ENCODE assay signal across 12 mouse cellular contexts in the genomic region with DNA sequence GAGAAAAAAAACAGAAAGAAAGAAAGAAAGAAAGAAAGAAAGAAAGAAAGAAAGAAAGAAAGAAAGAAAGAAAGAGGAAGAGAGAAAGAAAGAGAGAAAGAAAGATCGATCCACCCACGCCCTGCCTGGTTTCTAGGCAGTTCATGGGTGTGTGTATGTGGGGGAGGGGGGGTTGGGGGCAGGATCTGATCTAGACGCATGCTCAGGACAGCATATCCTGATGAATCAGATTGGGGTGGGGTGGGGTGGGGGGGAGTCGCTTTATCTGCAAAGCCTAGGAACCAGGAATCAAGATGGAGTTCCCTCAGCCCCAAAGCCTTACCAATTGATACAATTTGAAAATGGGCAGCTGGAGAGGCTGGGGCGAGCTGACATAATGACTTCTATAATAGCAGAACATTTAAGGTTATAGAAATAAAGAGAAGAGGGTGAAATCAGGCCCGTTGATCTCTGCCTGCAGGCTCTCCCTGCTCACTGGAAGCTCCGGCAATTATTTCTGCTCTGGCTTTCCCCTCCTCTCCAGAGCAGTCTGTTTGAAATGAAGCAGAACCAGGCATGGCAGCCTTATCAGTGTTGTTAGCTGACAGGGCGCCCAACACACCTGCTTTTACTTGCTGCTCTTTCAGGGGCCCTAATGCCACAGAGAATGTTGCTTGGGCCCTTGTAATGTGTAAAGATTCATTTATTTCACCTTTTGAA.
DNase-seq lines count a peak whose midpoint lies in the region; ATAC-seq lines count a peak whose summit lies in the region.
"Had no signal": no experiment of that assay in that cellular context is flagged by ENCODE, and none has a peak within 500 bp of the region (broad histone marks: within the 10 kb centered on the region; RNA-seq: fewer than 3 reads in every experiment).

No protein-coding gene starts in this region.

- intact Hi-C loops in heart, postnatal 10 days (cut with DNase I): no loop called here

- peak; percentile 58 for ATAC-seq in midbrain, embryonic 15.5 days (replicated peaks)
- ATAC-seq in inflammation-experienced regulatory T-cells, adult 6 months: no peak

- H3K27me3 ChIP-seq in midbrain, embryonic 15.5 days (replicated peaks): 0 out of 2 replicates have a peak, but pooled peaks cover 3% of the 10 kb centered on the region

- 36% methylated on average over 8 of the region's 8 CpGs for WGBS in midbrain, embryonic 15.5 days

- peak; percentile 19 for DNase-seq in adrenal gland, postnatal 14 days
- DNase-seq in adrenal gland, postnatal 4 days (ENCODE audit: low spot score in 2 of 2): no peak
- peak; percentile 9 to 10 for DNase-seq in kidney, postnatal 4 days
- no peak for DNase-seq in kidney, adult 11 months
- DNase-seq in heart, postnatal 10 days: peak; percentile 32 to 47
- no peak for DNase-seq in spleen, adult 18-20 months
- DNase-seq: cerebellum, postnatal 10 days; kidney, postnatal 10 days; thymus, postnatal 4 days had no signal

- no peak overlapping the region for H3K9ac ChIP-seq in midbrain, embryonic 15.5 days

- peaks cover 47% of the 10 kb centered on the region for H3K4me1 ChIP-seq in midbrain, embryonic 15.5 days

- H3K4me3 ChIP-seq in midbrain, embryonic 15.5 days: no peak overlapping the region
- H3K4me3 ChIP-seq: megakaryocyte, embryonic 14.5 days had no signal

- H3K9me3 ChIP-seq in midbrain, embryonic 15.5 days: no peaks in the 10 kb centered on the region
- H3K9me3 ChIP-seq: megakaryocyte, embryonic 14.5 days had no signal

- H3K27ac ChIP-seq in midbrain, embryonic 15.5 days: peak overlapping the region; percentile 62

- H3K36me3 ChIP-seq in midbrain, embryonic 15.5 days (replicated peaks): no peaks in the 10 kb centered on the region

- no peak overlapping the region for H3K4me2 ChIP-seq in midbrain, embryonic 15.5 days

Comparison
In these comparisons a context has a peak if more than half of its experiments do, and no peak if none do; other contexts are left out.
1. DNase-seq: peak in adrenal gland, postnatal 14 days (single experiment), kidney, postnatal 4 days (2 of 2) and heart, postnatal 10 days (2 of 2); none in adrenal gland, postnatal 4 days (0 of 2), kidney, adult 11 months (single experiment) and spleen, adult 18-20 months (0 of 2).